Mouse (Mus musculus) heart, adult 2 months (tissue): Measurements from ENCODE around the gene Map3k4. TPM values are rescaled to one million over a fixed set of nuclear protein-coding genes. Genes with fewer than 3 reads are reported as not detected.

Source experiments
- DNase-seq, 2 experiments: peaks; one replicate each; pipeline ENCODE4 v3.0.0; 2021
- H3K27ac ChIP-seq: fragments of 200-600 bp; 2 replicates; pipeline ENCODE4 v1.8.1; 2022
- H3K27me3 ChIP-seq: fragments of 200-500 bp; 2 replicates; pipeline ENCODE4 v1.6.1; 2012; ENCODE audit warnings: mild to moderate bottlenecking, low read length, inconsistent platforms, mixed read lengths; ENCODE audit not compliant: control insufficient read depth, insufficient read depth
- H3K36me3 ChIP-seq: fragments of 200-500 bp; 2 replicates; pipeline ENCODE4 v1.6.1; 2012; ENCODE audit warnings: low read length, inconsistent platforms; ENCODE audit not compliant: control insufficient read depth, insufficient read depth
- H3K4me1 ChIP-seq: fragments of 200-500 bp; 2 replicates; pipeline ENCODE4 v1.6.1; 2011; ENCODE audit warnings: low read length; ENCODE audit not compliant: control insufficient read depth, insufficient read depth
- H3K4me3 ChIP-seq: fragments of 200-600 bp; 2 replicates; pipeline ENCODE4 v1.8.1; 2022
- H3K79me2 ChIP-seq: fragments of 200-500 bp; replicated peaks from 2 replicates; pipeline ENCODE4 v1.6.1; 2012; ENCODE audit warnings: mild to moderate bottlenecking, inconsistent platforms, low read length, moderate library complexity, mixed read lengths; ENCODE audit not compliant: control insufficient read depth, insufficient read depth
- H3K9ac ChIP-seq: fragments of 200-500 bp; 2 replicates; pipeline ENCODE4 v1.6.1; 2012; ENCODE audit warnings: low read depth, mild to moderate bottlenecking, control low read depth, inconsistent platforms, low read length, mixed read lengths
- CTCF ChIP-seq: fragments of 200-600 bp; IDR thresholded peaks from 2 replicates; pipeline ENCODE4 v1.8.1; 2022; ENCODE audit warnings: antibody characterized with exemption, mild to moderate bottlenecking, moderate library complexity
- EP300 ChIP-seq: fragments of 200-500 bp; IDR thresholded peaks from 2 replicates; pipeline ENCODE4 v1.6.1; 2011; ENCODE audit warnings: low read depth, low read length, control low read depth; ENCODE audit not compliant: insufficient read depth
- POLR2A ChIP-seq: fragments of 200-500 bp; IDR thresholded peaks from 2 replicates; pipeline ENCODE4 v1.6.1; 2011; ENCODE audit warnings: mild to moderate bottlenecking, low read depth, low read length, control low read depth; ENCODE audit not compliant: insufficient read depth
- WGBS: fragments of 180-500 bp; shearing (Covaris S2); methylation state at CpG from one replicate; pipeline ENCODE4 v1.1.7; 2018; 5-methylcytosine and 5-hydroxymethylcytosine counted together
- intact Hi-C: fragments of 180-260 bp; cut with DNase I; formaldehyde crosslinking; loops from one replicate; pipeline ENCODE4 v1.15.1; 2025
- polyA plus RNA-seq: library from polyadenylated mRNA; depleted of rRNA; stranded (reverse); fragments of >200 nt; gene quantifications from 2 replicates; pipeline ENCODE4 v1.2.3, GENCODE M21; 2012
- total RNA-seq, 2 experiments: library from RNA; stranded (reverse); gene quantifications; 2 replicates each; pipeline ENCODE4 v1.2.3; 2021

Map3k4 gene
- total and polyA plus RNA-seq, 3 experiments, result 12.2 to 51.3 (median 43.7) TPM

DNA sequence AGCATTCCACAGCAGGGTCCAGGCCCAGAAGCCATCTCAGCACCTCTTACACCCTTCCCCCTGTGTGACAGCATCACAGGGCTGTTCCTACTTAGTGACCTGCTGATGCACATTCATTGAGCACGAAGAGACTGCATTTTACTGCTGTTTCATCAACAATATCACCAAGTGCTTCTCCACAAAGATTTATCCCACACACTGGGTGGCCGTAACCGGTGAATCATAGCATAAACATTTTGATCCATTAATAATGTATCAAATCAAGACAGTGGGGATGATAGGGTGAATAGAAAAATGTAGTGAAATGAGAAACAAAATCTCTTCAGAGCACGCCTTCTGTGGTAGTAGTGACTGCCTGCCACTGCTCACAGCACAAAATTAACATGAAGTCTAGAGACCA, 29.7 kb downstream of the Map3k4 start:
- no peak overlapping the region for H3K9ac ChIP-seq
- intact Hi-C loops, result no loop called here
- H3K4me3 ChIP-seq, result no peak overlapping the region
- 94% methylated on average over 4 of the region's 4 CpGs for WGBS
- no peaks in the 10 kb centered on the region for H3K27me3 ChIP-seq
- H3K27ac ChIP-seq, result no peak overlapping the region
- TF ChIP-seq CTCF (no peak), POLR2A (no peak), EP300 (no peak)
- peaks cover 11% of the 10 kb centered on the region for H3K4me1 ChIP-seq
- no peaks in the 10 kb centered on the region; the same call in none of the 2 replicates for H3K79me2 ChIP-seq
- no peaks in the 10 kb centered on the region for H3K36me3 ChIP-seq
- no peak for DNase-seq

DNA sequence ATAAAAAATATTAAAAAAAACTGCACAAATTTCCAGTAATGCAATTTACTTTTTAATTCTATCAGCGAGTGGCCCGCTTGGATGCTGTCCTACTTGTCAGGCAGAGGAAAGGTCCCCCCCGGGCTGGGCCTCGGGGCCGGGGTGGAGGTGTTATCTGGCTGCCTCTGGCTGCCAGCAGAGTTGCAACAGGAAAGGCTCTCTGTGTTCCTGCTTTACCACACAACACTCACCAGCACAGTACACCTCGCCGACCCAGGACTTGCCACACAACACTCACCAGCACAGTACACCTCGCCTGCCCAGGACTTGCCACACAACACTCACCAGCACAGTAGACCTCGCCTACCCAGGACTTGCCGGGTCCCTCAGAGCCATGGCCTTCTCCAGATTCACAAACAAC, 38.8 kb downstream of the Map3k4 start:
- peak in 1 of 2 experiments; percentile 47 for DNase-seq
- Histone ChIP-seq H3K4me3 (no peak overlapping the region), H3K4me1 (peaks cover 5% of the 10 kb centered on the region), H3K36me3 (no peaks in the 10 kb centered on the region; the same call in none of the 2 replicates), H3K27ac (no peak overlapping the region), H3K79me2 (no peaks in the 10 kb centered on the region; the same call in 1 of the 2 replicates), H3K27me3 (no peaks in the 10 kb centered on the region), H3K9ac (no peak overlapping the region)
- 38% methylated on average over 10 of the region's 10 CpGs for WGBS
- intact Hi-C loops, result no loop called here
- no peak for TF ChIP-seq CTCF
- no peak for TF ChIP-seq POLR2A
- no peak for TF ChIP-seq EP300

DNA sequence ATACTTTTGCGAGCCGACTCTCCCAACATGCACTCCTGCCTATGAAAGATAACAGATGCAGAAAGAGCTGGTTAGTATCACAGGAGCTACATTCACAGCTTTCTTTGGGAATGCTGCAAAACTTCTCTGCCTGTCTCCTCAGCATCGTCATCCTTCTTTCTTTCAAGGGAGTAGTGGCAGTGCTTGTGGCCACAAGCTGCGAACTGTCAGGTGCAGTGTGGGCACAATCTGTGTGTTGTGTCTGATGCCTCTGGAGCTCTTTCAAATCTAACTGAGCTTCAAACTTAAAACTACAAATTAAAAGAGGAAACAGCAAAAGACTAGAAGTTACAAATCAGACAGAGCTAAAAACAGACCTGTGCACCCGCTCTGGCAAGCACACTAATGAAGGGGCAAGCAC, 40.5 kb downstream of the Map3k4 start:
- H3K9ac ChIP-seq, result no peak overlapping the region
- H3K27me3 ChIP-seq, result no peaks in the 10 kb centered on the region
- no peak overlapping the region for H3K27ac ChIP-seq
- TF ChIP-seq POLR2A, result no peak
- no peak for TF ChIP-seq EP300
- TF ChIP-seq CTCF, result no peak
- 72% methylated on average over 5 of the region's 5 CpGs for WGBS
- DNase-seq, result no peak
- H3K4me1 ChIP-seq, result peaks cover 5% of the 10 kb centered on the region
- intact Hi-C loops, result no loop called here
- no peaks in the 10 kb centered on the region; the same call in none of the 2 replicates for H3K36me3 ChIP-seq
- H3K79me2 ChIP-seq, result peaks cover 2% of the 10 kb centered on the region; the same call in 1 of the 2 replicates
- H3K4me3 ChIP-seq, result no peak overlapping the region

DNA sequence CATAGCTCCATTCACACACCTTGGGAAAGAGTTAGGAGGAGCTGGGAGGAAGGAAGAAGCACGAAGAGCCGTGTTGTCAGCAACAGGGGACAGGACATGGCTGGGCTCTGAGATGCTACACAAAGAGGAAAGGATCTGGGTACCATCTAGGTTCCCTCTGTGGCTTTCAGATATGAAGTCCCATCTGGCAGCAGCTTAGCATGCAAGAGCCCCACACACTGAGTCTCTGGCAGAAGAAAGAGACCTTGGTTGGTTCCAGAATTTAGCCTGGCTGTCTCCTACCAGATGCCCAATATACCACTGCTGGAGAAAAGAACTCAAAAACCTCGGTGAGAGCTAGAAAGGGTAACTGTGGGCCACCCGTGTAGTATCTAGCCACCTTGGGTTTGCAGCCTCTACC, 41.3 kb downstream of the Map3k4 start:
- intact Hi-C loops, result no loop called here
- Histone ChIP-seq H3K27me3 (no peaks in the 10 kb centered on the region), H3K36me3 (no peaks in the 10 kb centered on the region; the same call in none of the 2 replicates), H3K79me2 (peaks cover 2% of the 10 kb centered on the region; the same call in 1 of the 2 replicates), H3K27ac (no peak overlapping the region), H3K4me3 (no peak overlapping the region), H3K4me1 (peaks cover 5% of the 10 kb centered on the region), H3K9ac (no peak overlapping the region)
- no peak for DNase-seq
- WGBS, result 59% methylated on average over 4 of the region's 4 CpGs
- no peak for TF ChIP-seq EP300

DNA sequence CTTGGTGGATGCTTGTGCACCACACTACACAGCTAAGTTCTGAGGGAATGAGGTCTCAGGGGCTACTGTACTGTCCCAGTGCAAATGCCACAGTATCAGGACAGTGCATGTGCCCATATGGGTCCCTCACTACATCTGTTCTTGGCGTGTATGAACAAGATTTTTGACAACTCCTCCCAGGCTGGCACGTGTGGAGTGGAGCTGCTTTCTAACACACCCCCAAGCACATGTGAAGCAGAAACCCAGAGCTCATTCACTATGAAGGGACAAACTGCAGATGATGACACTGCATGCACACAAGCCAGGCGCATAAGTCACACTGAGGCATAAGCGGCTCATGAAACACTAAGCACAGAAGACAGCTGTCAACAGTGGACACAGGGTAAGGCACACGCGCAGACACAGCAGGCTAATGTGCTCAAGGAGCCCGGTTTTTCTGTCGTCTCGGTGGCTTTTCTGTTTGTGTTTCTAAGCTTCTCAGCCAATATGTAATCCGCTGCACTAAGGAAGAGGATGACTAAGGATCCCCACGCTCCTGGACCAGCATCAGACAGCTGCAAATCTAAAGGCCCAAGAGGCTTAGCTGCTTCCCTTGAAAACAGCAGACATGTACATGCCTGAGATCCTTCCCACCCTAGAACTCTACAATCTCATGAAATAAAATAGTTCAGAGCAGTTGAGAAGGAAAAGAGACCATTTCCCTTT, 41.9 kb downstream of the Map3k4 start:
- Histone ChIP-seq H3K4me1 (peaks cover 5% of the 10 kb centered on the region), H3K27me3 (no peaks in the 10 kb centered on the region), H3K79me2 (0 out of 2 replicates have a peak, but pooled peaks cover 2% of the 10 kb centered on the region), H3K4me3 (no peak overlapping the region), H3K36me3 (no peaks in the 10 kb centered on the region; the same call in none of the 2 replicates), H3K27ac (no peak overlapping the region), H3K9ac (no peak overlapping the region)
- DNase-seq, result no peak
- TF ChIP-seq CTCF (no peak), POLR2A (no peak), EP300 (no peak)
- 82% methylated on average over 11 of the region's 11 CpGs for WGBS
- intact Hi-C loops, result no loop called here

DNA sequence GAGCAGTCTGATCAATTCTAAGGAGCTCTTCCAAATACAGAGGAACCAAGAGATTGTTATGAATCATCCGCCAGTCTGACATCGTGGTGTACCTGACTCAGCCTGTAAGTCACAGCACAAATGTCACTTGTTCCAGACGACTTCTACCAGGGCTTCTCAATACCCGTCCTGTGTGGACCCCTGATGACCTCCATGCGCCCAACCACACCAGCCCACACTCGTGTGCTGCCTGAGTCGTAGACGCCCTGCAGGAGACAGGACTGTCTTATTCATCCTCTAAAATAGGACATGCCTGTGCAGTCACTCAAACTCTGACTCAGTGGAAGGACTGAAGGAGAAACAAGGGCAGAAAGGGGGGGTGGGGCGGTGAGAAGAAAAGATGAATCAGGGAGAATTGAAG, 42.8 kb downstream of the Map3k4 start:
- DNase-seq, result no peak
- H3K36me3 ChIP-seq, result no peaks in the 10 kb centered on the region; the same call in none of the 2 replicates
- no peak overlapping the region for H3K9ac ChIP-seq
- WGBS, result 87% methylated on average over 9 of the region's 9 CpGs
- no peak overlapping the region for H3K4me3 ChIP-seq
- TF ChIP-seq POLR2A (no peak), CTCF (no peak), EP300 (no peak)
- no peaks in the 10 kb centered on the region for H3K27me3 ChIP-seq
- 0 out of 2 replicates have a peak, but pooled peaks cover 2% of the 10 kb centered on the region for H3K79me2 ChIP-seq
- H3K27ac ChIP-seq, result no peak overlapping the region
- intact Hi-C loops, result no loop called here
- peaks cover 5% of the 10 kb centered on the region for H3K4me1 ChIP-seq
